Mouse (Mus musculus): ENCODE data around the gene Ms4a15. TPM values are rescaled to one million over a fixed set of nuclear protein-coding genes. Genes with fewer than 3 reads are reported as not detected.
A peak's percentile ranks its signal among the peaks of the same experiment; 100 is the strongest.

Gene Ms4a15
- polyA plus RNA-seq, 1 experiment: not detected

- TF ChIP-seq CTCF (IDR thresholded peaks at IDR 0.05; ENCODE audit: borderline replicate concordance, insufficient read depth, low read length): no peak
- no peak for TF ChIP-seq POLR2A (IDR thresholded peaks at IDR 0.05; ENCODE audit: low read depth, low read length)
- Histone ChIP-seq H3K4me1 (ENCODE audit: control insufficient read depth, insufficient read depth, low read length) (peaks cover 8% of the 10 kb centered on the region), H3K27ac (ENCODE audit: insufficient read depth, low read length) (no peak overlapping the region), H3K4me3 (ENCODE audit: insufficient read depth, low read length) (peak overlapping the region; percentile 84)
Measured at GRCm38 (mm10) chr19:10946506-10946905, 46.5 kb downstream of the Ms4a15 start.

GRCm38 (mm10) chr19:10943955-10944354 is 49.1 kb downstream of the Ms4a15 start:
- no peak for TF ChIP-seq POLR2A (IDR thresholded peaks at IDR 0.05; ENCODE audit: low read depth, low read length)
- TF ChIP-seq CTCF (IDR thresholded peaks at IDR 0.05; ENCODE audit: borderline replicate concordance, insufficient read depth, low read length): no peak
- Histone ChIP-seq H3K4me3 (ENCODE audit: insufficient read depth, low read length) (no peak overlapping the region), H3K27ac (ENCODE audit: insufficient read depth, low read length) (no peak overlapping the region)

GRCm38 (mm10) chr19:10940801-10941457 is 52.1 kb downstream of the Ms4a15 start:
- no peaks in the 10 kb centered on the region for H3K4me1 ChIP-seq (ENCODE audit: control insufficient read depth, insufficient read depth, low read length)
- TF ChIP-seq CTCF (IDR thresholded peaks at IDR 0.05; ENCODE audit: borderline replicate concordance, insufficient read depth, low read length): no peak
- TF ChIP-seq POLR2A (IDR thresholded peaks at IDR 0.05; ENCODE audit: low read depth, low read length): 0 out of 2 replicates have a peak, but pooled peaks have one; percentile 25
- no peak overlapping the region for H3K4me3 ChIP-seq (ENCODE audit: insufficient read depth, low read length)
- no peak overlapping the region for H3K27ac ChIP-seq (ENCODE audit: insufficient read depth, low read length)

More at GRCm38 (mm10) chr19:10943955-10944354, 49.1 kb downstream of the Ms4a15 start:
- H3K4me1 ChIP-seq (ENCODE audit: control insufficient read depth, insufficient read depth, low read length): peaks cover 7% of the 10 kb centered on the region; the same call in 1 of the 2 replicates

GRCm38 (mm10) chr19:10940097-10940800 is 52.8 kb downstream of the Ms4a15 start:
- no peak overlapping the region for H3K4me3 ChIP-seq (ENCODE audit: insufficient read depth, low read length)
- TF ChIP-seq POLR2A (IDR thresholded peaks at IDR 0.05; ENCODE audit: low read depth, low read length) (no peak), CTCF (IDR thresholded peaks at IDR 0.05; ENCODE audit: borderline replicate concordance, insufficient read depth, low read length) (peak; percentile 93)
- no peaks in the 10 kb centered on the region for H3K4me1 ChIP-seq (ENCODE audit: control insufficient read depth, insufficient read depth, low read length)
- H3K27ac ChIP-seq (ENCODE audit: insufficient read depth, low read length): no peak overlapping the region

GRCm38 (mm10) chr19:10938771-10939170 is 54.3 kb downstream of the Ms4a15 start:
- H3K27ac ChIP-seq (ENCODE audit: insufficient read depth, low read length): no peak overlapping the region
- H3K4me3 ChIP-seq (ENCODE audit: insufficient read depth, low read length): no peak overlapping the region
- no peaks in the 10 kb centered on the region for H3K4me1 ChIP-seq (ENCODE audit: control insufficient read depth, insufficient read depth, low read length)
- no peak for TF ChIP-seq POLR2A (IDR thresholded peaks at IDR 0.05; ENCODE audit: low read depth, low read length)

- TF ChIP-seq POLR2A (IDR thresholded peaks at IDR 0.05; ENCODE audit: low read depth, low read length): no peak
- no peak for TF ChIP-seq CTCF (IDR thresholded peaks at IDR 0.05; ENCODE audit: borderline replicate concordance, insufficient read depth, low read length)
- Histone ChIP-seq H3K27ac (ENCODE audit: insufficient read depth, low read length) (no peak within 1 kb of the TSS), H3K4me1 (ENCODE audit: control insufficient read depth, insufficient read depth, low read length) (no peaks in the 10 kb centered on the region), H3K4me3 (ENCODE audit: insufficient read depth, low read length) (no peak within 1 kb of the TSS)
Measured at GRCm38 (mm10) chr19:10937110-10937563, 55.9 kb downstream of the Ms4a15 start, which contains the start of gene Ptgdr2. Gene Ptgdr2, plus strand, starts transcription at chr19:10937160.

GRCm38 (mm10) chr19:10936077-10936476 is 57.0 kb downstream of the Ms4a15 start:
- TF ChIP-seq CTCF (IDR thresholded peaks at IDR 0.05; ENCODE audit: borderline replicate concordance, insufficient read depth, low read length) (no peak; the same call in 1 of the 2 replicates), POLR2A (IDR thresholded peaks at IDR 0.05; ENCODE audit: low read depth, low read length) (no peak)
- Histone ChIP-seq H3K4me3 (ENCODE audit: insufficient read depth, low read length) (no peak overlapping the region), H3K27ac (ENCODE audit: insufficient read depth, low read length) (no peak overlapping the region), H3K4me1 (ENCODE audit: control insufficient read depth, insufficient read depth, low read length) (no peaks in the 10 kb centered on the region)

GRCm38 (mm10) chr19:10935029-10935428 is 58.0 kb downstream of the Ms4a15 start:
- H3K4me1 ChIP-seq (ENCODE audit: control insufficient read depth, insufficient read depth, low read length): no peaks in the 10 kb centered on the region
- no peak overlapping the region for H3K27ac ChIP-seq (ENCODE audit: insufficient read depth, low read length)

GRCm38 (mm10) chr19:10930641-10931040 is 62.4 kb downstream of the Ms4a15 start:
- Histone ChIP-seq H3K27ac (ENCODE audit: insufficient read depth, low read length) (no peak overlapping the region), H3K4me3 (ENCODE audit: insufficient read depth, low read length) (no peak overlapping the region), H3K4me1 (ENCODE audit: control insufficient read depth, insufficient read depth, low read length) (peaks cover 7% of the 10 kb centered on the region)
- no peak for TF ChIP-seq CTCF (IDR thresholded peaks at IDR 0.05; ENCODE audit: borderline replicate concordance, insufficient read depth, low read length)
- TF ChIP-seq POLR2A (IDR thresholded peaks at IDR 0.05; ENCODE audit: low read depth, low read length): no peak

More at GRCm38 (mm10) chr19:10935029-10935428, 58.0 kb downstream of the Ms4a15 start:
- H3K4me3 ChIP-seq (ENCODE audit: insufficient read depth, low read length): no peak overlapping the region
- TF ChIP-seq POLR2A (IDR thresholded peaks at IDR 0.05; ENCODE audit: low read depth, low read length): no peak
- no peak for TF ChIP-seq CTCF (IDR thresholded peaks at IDR 0.05; ENCODE audit: borderline replicate concordance, insufficient read depth, low read length)

Other genes with a start within 250 kb of the Ms4a15 start
- gene Cd6, start 163.2 kb downstream of the Ms4a15 start, polyA plus RNA-seq (2011; ENCODE audit: insufficient read length, low read depth, missing spikeins): not detected in 2 replicates
- gene Slc15a3, start 153.5 kb downstream of the Ms4a15 start, polyA plus RNA-seq (2011; ENCODE audit: insufficient read length, low read depth, missing spikeins): 0.53 and 2.1 TPM in 2 replicates
- 29.6 and 37.5 TPM in 2 replicates for gene Tmem132a, start 123.3 kb downstream of the Ms4a15 start, polyA plus RNA-seq (2011; ENCODE audit: insufficient read length, low read depth, missing spikeins)
- gene Tmem109, start 111.2 kb downstream of the Ms4a15 start, polyA plus RNA-seq (2011; ENCODE audit: insufficient read length, low read depth, missing spikeins): 50.6 and 59.9 TPM in 2 replicates
- gene Prpf19, start 98.0 kb downstream of the Ms4a15 start, polyA plus RNA-seq (2011; ENCODE audit: insufficient read length, low read depth, missing spikeins): 115 TPM in 2 replicates
- not detected in 2 replicates for gene Zp1, start 72.6 kb downstream of the Ms4a15 start, polyA plus RNA-seq (2011; ENCODE audit: insufficient read length, low read depth, missing spikeins)
- not detected in 2 replicates for gene Ptgdr2, start 56.1 kb downstream of the Ms4a15 start, polyA plus RNA-seq (2011; ENCODE audit: insufficient read length, low read depth, missing spikeins)
- 12.3 and 13.1 TPM in 2 replicates for gene Ccdc86, start 44.0 kb downstream of the Ms4a15 start, polyA plus RNA-seq (2011; ENCODE audit: insufficient read length, low read depth, missing spikeins)
- not detected in 2 replicates for gene Ms4a10, start 18.6 kb downstream of the Ms4a15 start, polyA plus RNA-seq (2011; ENCODE audit: insufficient read length, low read depth, missing spikeins)
- not detected in 2 replicates for gene Ms4a18, start 24.8 kb upstream of the Ms4a15 start, polyA plus RNA-seq (2011; ENCODE audit: insufficient read length, low read depth, missing spikeins)
- gene Ms4a8a, start 87.9 kb upstream of the Ms4a15 start, polyA plus RNA-seq (2011; ENCODE audit: insufficient read length, low read depth, missing spikeins): not detected in 2 replicates
- not detected in 2 replicates for gene 1700017D01Rik, start 137.6 kb upstream of the Ms4a15 start, polyA plus RNA-seq (2011; ENCODE audit: insufficient read length, low read depth, missing spikeins)
- not detected in 2 replicates for gene 1700025F22Rik, start 172.1 kb upstream of the Ms4a15 start, polyA plus RNA-seq (2011; ENCODE audit: insufficient read length, low read depth, missing spikeins)
- not detected in 2 replicates for gene Ms4a13, start 203.5 kb upstream of the Ms4a15 start, polyA plus RNA-seq (2011; ENCODE audit: insufficient read length, low read depth, missing spikeins)
- gene Ms4a12, start 239.2 kb upstream of the Ms4a15 start, polyA plus RNA-seq (2011; ENCODE audit: insufficient read length, low read depth, missing spikeins): not detected in 2 replicates

All from embryonic fibroblast, embryonic 13.5 days (primary cell).